Mouse (Mus musculus) small intestine, adult 2 months (tissue): ENCODE measurements around the gene Hspa12b.

Experiments
- CTCF ChIP-seq: fragments of 200-500 bp; IDR thresholded peaks from 2 replicates; pipeline ENCODE4 v1.5.1; 2012; ENCODE audit warnings: low read depth, mild to moderate bottlenecking, control low read depth, inconsistent platforms, low read length, moderate library complexity, mixed read lengths; ENCODE audit not compliant: insufficient replicate concordance, insufficient read length; ENCODE audit errors: extremely low read depth
- POLR2A ChIP-seq: fragments of 200-500 bp; IDR thresholded peaks from 2 replicates; pipeline ENCODE4 v1.6.1; 2012; ENCODE audit warnings: low read depth, mild to moderate bottlenecking, control low read depth, inconsistent platforms, low read length, moderate library complexity

GRCm38 (mm10) chr2:131179246-131179886 lies 52.3 kb downstream of the Hspa12b start:
- TF ChIP-seq CTCF: no peak
- peak; percentile 40; the same call in 1 of the 2 replicates for TF ChIP-seq POLR2A
